Mouse (Mus musculus): Measurements from ENCODE around the gene Il21r. TPM values are rescaled to one million over a fixed set of nuclear protein-coding genes. Genes with fewer than 3 reads are reported as not detected.

Gene Il21r
- polyA plus RNA-seq, 1 experiment from 2014 or later = 0.18 TPM

GRCm38 (mm10) chr7:125584005-125584369 lies 19.2 kb upstream of the Il21r start:
- DNase-seq (ENCODE audit: low spot score) (no peak), ATAC-seq (replicated peaks; ENCODE audit: low FRiP score, low read depth) (no peak)
- TF ChIP-seq CTCF (IDR thresholded peaks at IDR 0.05; ENCODE audit: low read depth) = no peak
- Histone ChIP-seq H3K27me3 (ENCODE audit: insufficient read depth, low read length) (no peaks in the 10 kb centered on the region), H3K9ac (ENCODE audit: low read depth, low read length) (no peak overlapping the region), H3K4me3 (replicated peaks; ENCODE audit: low read depth, low read length) (no peak overlapping the region), H3K36me3 (ENCODE audit: insufficient read depth, low read length) (no peaks in the 10 kb centered on the region), H3K27ac (no peak overlapping the region), H3K4me2 (ENCODE audit: low read length) (no peak overlapping the region), H3K9me3 (replicated peaks; ENCODE audit: low read length) (no peaks in the 10 kb centered on the region), H3K4me1 (replicated peaks; ENCODE audit: insufficient read depth, low read length) (peaks cover 5% of the 10 kb centered on the region; the same call in 1 of the 2 replicates)
- WGBS = 76% methylated on average over 5 of the region's 5 CpGs

GRCm38 (mm10) chr7:125586355-125586754 lies 16.9 kb upstream of the Il21r start:
- Histone ChIP-seq H3K9ac (ENCODE audit: low read depth, low read length) (no peak overlapping the region), H3K27me3 (ENCODE audit: insufficient read depth, low read length) (no peaks in the 10 kb centered on the region), H3K9me3 (replicated peaks; ENCODE audit: low read length) (no peaks in the 10 kb centered on the region), H3K4me2 (ENCODE audit: low read length) (no peak overlapping the region), H3K36me3 (ENCODE audit: insufficient read depth, low read length) (no peaks in the 10 kb centered on the region), H3K27ac (no peak overlapping the region), H3K4me3 (replicated peaks; ENCODE audit: low read depth, low read length) (no peak overlapping the region), H3K4me1 (replicated peaks; ENCODE audit: insufficient read depth, low read length) (no peaks in the 10 kb centered on the region)
- TF ChIP-seq CTCF (IDR thresholded peaks at IDR 0.05; ENCODE audit: low read depth) = no peak
- DNase-seq (ENCODE audit: low spot score) = no peak
- WGBS = 97% methylated on average over 23 of the region's 23 CpGs
- no peak for ATAC-seq (replicated peaks; ENCODE audit: low FRiP score, low read depth)

- no peaks in the 10 kb centered on the region for H3K9me3 ChIP-seq (replicated peaks; ENCODE audit: low read length)
- no peak for TF ChIP-seq CTCF (IDR thresholded peaks at IDR 0.05; ENCODE audit: low read depth)
- H3K36me3 ChIP-seq (ENCODE audit: insufficient read depth, low read length) = no peaks in the 10 kb centered on the region
- H3K4me1 ChIP-seq (replicated peaks; ENCODE audit: insufficient read depth, low read length) = no peaks in the 10 kb centered on the region
- DNase-seq (ENCODE audit: low spot score) (no peak), ATAC-seq (replicated peaks; ENCODE audit: low FRiP score, low read depth) (no peak)
- H3K4me2 ChIP-seq (ENCODE audit: low read length) = no peak overlapping the region
- no peak overlapping the region for H3K4me3 ChIP-seq (replicated peaks; ENCODE audit: low read depth, low read length)
- H3K27ac ChIP-seq = no peak overlapping the region
- no peaks in the 10 kb centered on the region for H3K27me3 ChIP-seq (ENCODE audit: insufficient read depth, low read length)
- no peak overlapping the region for H3K9ac ChIP-seq (ENCODE audit: low read depth, low read length)
- 87% methylated on average over 4 of the region's 4 CpGs for WGBS
Observed at GRCm38 (mm10) chr7:125588721-125589120, 14.5 kb upstream of the Il21r start.

GRCm38 (mm10) chr7:125589896-125590295 lies 13.3 kb upstream of the Il21r start:
- no peak overlapping the region for H3K27ac ChIP-seq
- ATAC-seq (replicated peaks; ENCODE audit: low FRiP score, low read depth) = no peak
- DNase-seq (ENCODE audit: low spot score) = no peak
- no peak for TF ChIP-seq CTCF (IDR thresholded peaks at IDR 0.05; ENCODE audit: low read depth)
- no peaks in the 10 kb centered on the region for H3K27me3 ChIP-seq (ENCODE audit: insufficient read depth, low read length)
- no peak overlapping the region for H3K4me2 ChIP-seq (ENCODE audit: low read length)
- 86% methylated on average over 7 of the region's 7 CpGs for WGBS
- H3K9me3 ChIP-seq (replicated peaks; ENCODE audit: low read length) = no peaks in the 10 kb centered on the region
- no peaks in the 10 kb centered on the region for H3K36me3 ChIP-seq (ENCODE audit: insufficient read depth, low read length)
- H3K4me1 ChIP-seq (replicated peaks; ENCODE audit: insufficient read depth, low read length) = no peaks in the 10 kb centered on the region
- H3K4me3 ChIP-seq (replicated peaks; ENCODE audit: low read depth, low read length) = no peak overlapping the region
- H3K9ac ChIP-seq (ENCODE audit: low read depth, low read length) = no peak overlapping the region

- no peak for TF ChIP-seq CTCF (IDR thresholded peaks at IDR 0.05; ENCODE audit: low read depth)
- H3K9ac ChIP-seq (ENCODE audit: low read depth, low read length) = no peak overlapping the region
- H3K4me3 ChIP-seq (replicated peaks; ENCODE audit: low read depth, low read length) = no peak overlapping the region
- no peaks in the 10 kb centered on the region for H3K4me1 ChIP-seq (replicated peaks; ENCODE audit: insufficient read depth, low read length)
- H3K4me2 ChIP-seq (ENCODE audit: low read length) = no peak overlapping the region
- no peak overlapping the region for H3K27ac ChIP-seq
- H3K36me3 ChIP-seq (ENCODE audit: insufficient read depth, low read length) = no peaks in the 10 kb centered on the region
- H3K27me3 ChIP-seq (ENCODE audit: insufficient read depth, low read length) = no peaks in the 10 kb centered on the region
- 83% methylated on average over 4 of the region's 4 CpGs for WGBS
- ATAC-seq (replicated peaks; ENCODE audit: low FRiP score, low read depth) (no peak), DNase-seq (ENCODE audit: low spot score) (no peak)
- H3K9me3 ChIP-seq (replicated peaks; ENCODE audit: low read length) = no peaks in the 10 kb centered on the region
Observed at GRCm38 (mm10) chr7:125593831-125594230, 9.4 kb upstream of the Il21r start.

- Histone ChIP-seq H3K4me2 (ENCODE audit: low read length) (no peak overlapping the region), H3K4me3 (replicated peaks; ENCODE audit: low read depth, low read length) (no peak overlapping the region), H3K27ac (no peak overlapping the region), H3K9ac (ENCODE audit: low read depth, low read length) (no peak overlapping the region), H3K36me3 (ENCODE audit: insufficient read depth, low read length) (no peaks in the 10 kb centered on the region), H3K4me1 (replicated peaks; ENCODE audit: insufficient read depth, low read length) (peaks cover 4% of the 10 kb centered on the region), H3K9me3 (replicated peaks; ENCODE audit: low read length) (no peaks in the 10 kb centered on the region), H3K27me3 (ENCODE audit: insufficient read depth, low read length) (no peaks in the 10 kb centered on the region)
- 53% methylated on average over 3 of the region's 3 CpGs for WGBS
- no peak for DNase-seq (ENCODE audit: low spot score)
- no peak for ATAC-seq (replicated peaks; ENCODE audit: low FRiP score, low read depth)
- no peak for TF ChIP-seq CTCF (IDR thresholded peaks at IDR 0.05; ENCODE audit: low read depth)
Observed at GRCm38 (mm10) chr7:125596406-125596805, 6.8 kb upstream of the Il21r start.

- H3K27ac ChIP-seq = no peak overlapping the region
- ATAC-seq (replicated peaks; ENCODE audit: low FRiP score, low read depth) = no peak
- H3K4me1 ChIP-seq (replicated peaks; ENCODE audit: insufficient read depth, low read length) = peaks cover 4% of the 10 kb centered on the region
- no peaks in the 10 kb centered on the region for H3K27me3 ChIP-seq (ENCODE audit: insufficient read depth, low read length)
- TF ChIP-seq CTCF (IDR thresholded peaks at IDR 0.05; ENCODE audit: low read depth) = no peak
- no peak for DNase-seq (ENCODE audit: low spot score)
- 88% methylated on average over 9 of the region's 9 CpGs for WGBS
- no peaks in the 10 kb centered on the region for H3K9me3 ChIP-seq (replicated peaks; ENCODE audit: low read length)
- no peaks in the 10 kb centered on the region for H3K36me3 ChIP-seq (ENCODE audit: insufficient read depth, low read length)
- no peak overlapping the region for H3K9ac ChIP-seq (ENCODE audit: low read depth, low read length)
- H3K4me3 ChIP-seq (replicated peaks; ENCODE audit: low read depth, low read length) = no peak overlapping the region
- H3K4me2 ChIP-seq (ENCODE audit: low read length) = no peak overlapping the region
Observed at GRCm38 (mm10) chr7:125597083-125597482, 6.1 kb upstream of the Il21r start.

Measured in kidney, postnatal 0 days (tissue).